Mouse (Mus musculus) ES-Bruce4 (cell line): ENCODE measurements around the gene Dtx1.

ENCODE experiments used
- CTCF ChIP-seq: IDR thresholded peaks from one replicate; pipeline ENCODE4 v1.8.1; 2011; ENCODE audit warnings: low read depth, low read length
- EP300 ChIP-seq: IDR thresholded peaks from 2 replicates; pipeline ENCODE4 v1.6.1; 2011; ENCODE audit warnings: low read depth, low read length; ENCODE audit not compliant: insufficient read depth

- TF ChIP-seq EP300 (no peak), CTCF (no peak)
Observed at GRCm38 (mm10) chr5:120698801-120699391, 12.8 kb downstream of the Dtx1 start.
